Mouse (Mus musculus): ENCODE measurements at regions not wholly inside any gene's neighbourhood (a gene's known extent, or its start where the extent isn't known, plus 50 kb on each side); places are given as distances from the start of the nearest gene placed in this dataset.

- no peak for TF ChIP-seq CHD2 (IDR thresholded peaks at IDR 0.05; ENCODE audit: low read depth, low read length)
- no peak for TF ChIP-seq HCFC1 (IDR thresholded peaks at IDR 0.05; ENCODE audit: borderline replicate concordance, insufficient read depth, low read length)
- TF ChIP-seq ZNF384 (IDR thresholded peaks at IDR 0.05; ENCODE audit: low read depth, low read length): no peak
- no peak for TF ChIP-seq MAFK (IDR thresholded peaks at IDR 0.05; ENCODE audit: insufficient read depth, low read depth, low read length)
- no peak for TF ChIP-seq ZC3H11A (IDR thresholded peaks at IDR 0.05; ENCODE audit: borderline replicate concordance, low read depth, low read length)
Measured at GRCm38 (mm10) chr13:110485515-110485914, 90.7 kb downstream of the Plk2 start.

Measured in ES-E14 (cell line).